Mouse (Mus musculus) adrenal gland (tissue): Measurements from ENCODE around the gene Trpv4.

ENCODE experiments used
- intact Hi-C: fragments of 180-260 bp; cut with DNase I; formaldehyde crosslinking; loops from one replicate; pipeline ENCODE4 v1.15.1; 2025

The Trpv4 gene

GRCm38 (mm10) chr5:114669014-114669413 is 10.8 kb upstream of the Trpv4 start:
- intact Hi-C loops = loop anchor here (5.0 kb wide), 1 partner anchor 42 kb away; no protein-coding TSS in a partner anchor

GRCm38 (mm10) chr5:114667228-114667856 is 9.1 kb upstream of the Trpv4 start:
- intact Hi-C loops = loop anchor here (1.0 to 5.0 kb wide), 2 partner anchors 28 to 40 kb away; no protein-coding TSS in a partner anchor

- intact Hi-C loops = loop anchor here (1.0 to 5.0 kb wide), 2 partner anchors 27 to 39 kb away; no protein-coding TSS in a partner anchor
Observed at GRCm38 (mm10) chr5:114666659-114667058, 8.4 kb upstream of the Trpv4 start.

GRCm38 (mm10) chr5:114664750-114665149 is 6.5 kb upstream of the Trpv4 start:
- intact Hi-C loops = loop anchor here (5.0 kb wide), 1 partner anchor 37 kb away; no protein-coding TSS in a partner anchor

- intact Hi-C loops = no loop called here
Observed at GRCm38 (mm10) chr5:114664139-114664538, 5.9 kb upstream of the Trpv4 start.

- intact Hi-C loops = no loop called here
Observed at GRCm38 (mm10) chr5:114661029-114661428, 2.8 kb upstream of the Trpv4 start.

- intact Hi-C loops = no loop called here
Observed at GRCm38 (mm10) chr5:114657426-114657825, 795 bp downstream of the Trpv4 start.

GRCm38 (mm10) chr5:114656305-114656704 is 1.9 kb downstream of the Trpv4 start:
- intact Hi-C loops = no loop called here

GRCm38 (mm10) chr5:114655721-114656120 is 2.5 kb downstream of the Trpv4 start:
- intact Hi-C loops = no loop called here

- intact Hi-C loops = no loop called here
Observed at GRCm38 (mm10) chr5:114653656-114654437, 4.4 kb downstream of the Trpv4 start.

GRCm38 (mm10) chr5:114651449-114651848 is 6.8 kb downstream of the Trpv4 start:
- intact Hi-C loops = no loop called here

GRCm38 (mm10) chr5:114651002-114651401 is 7.2 kb downstream of the Trpv4 start:
- intact Hi-C loops = no loop called here

GRCm38 (mm10) chr5:114648728-114649311 is 9.4 kb downstream of the Trpv4 start:
- intact Hi-C loops = no loop called here

GRCm38 (mm10) chr5:114647211-114647974 is 10.8 kb downstream of the Trpv4 start:
- intact Hi-C loops = no loop called here

- intact Hi-C loops = no loop called here
Observed at GRCm38 (mm10) chr5:114645916-114646315, 12.3 kb downstream of the Trpv4 start.

- intact Hi-C loops = loop anchor here (5.0 kb wide), 1 partner anchor 52 kb away; no protein-coding TSS in a partner anchor
Observed at GRCm38 (mm10) chr5:114644918-114645317, 13.3 kb downstream of the Trpv4 start.

GRCm38 (mm10) chr5:114640809-114641208 is 17.4 kb downstream of the Trpv4 start:
- intact Hi-C loops = loop anchor here (5.0 kb wide), 1 partner anchor 56 kb away; no protein-coding TSS in a partner anchor

- intact Hi-C loops = loop anchor here (1.0 kb wide), 1 partner anchor 28 kb away; no protein-coding TSS in a partner anchor
Observed at GRCm38 (mm10) chr5:114639645-114639957, 18.6 kb downstream of the Trpv4 start.

GRCm38 (mm10) chr5:114638769-114639644 is 19.2 kb downstream of the Trpv4 start:
- intact Hi-C loops = loop anchor here (1.0 kb wide), 1 partner anchor 28 kb away; no protein-coding TSS in a partner anchor

- intact Hi-C loops = no loop called here
Observed at GRCm38 (mm10) chr5:114636091-114636490, 22.1 kb downstream of the Trpv4 start.
